Mouse (Mus musculus): ENCODE measurements around the gene Ick. TPM values are rescaled to one million over a fixed set of nuclear protein-coding genes. Genes with fewer than 3 reads are reported as not detected.
A peak's percentile ranks its signal among the peaks of the same experiment; 100 is the strongest.

The Ick gene
- polyA plus RNA-seq, 1 experiment from 2014 or later = 31.8 TPM

DNA sequence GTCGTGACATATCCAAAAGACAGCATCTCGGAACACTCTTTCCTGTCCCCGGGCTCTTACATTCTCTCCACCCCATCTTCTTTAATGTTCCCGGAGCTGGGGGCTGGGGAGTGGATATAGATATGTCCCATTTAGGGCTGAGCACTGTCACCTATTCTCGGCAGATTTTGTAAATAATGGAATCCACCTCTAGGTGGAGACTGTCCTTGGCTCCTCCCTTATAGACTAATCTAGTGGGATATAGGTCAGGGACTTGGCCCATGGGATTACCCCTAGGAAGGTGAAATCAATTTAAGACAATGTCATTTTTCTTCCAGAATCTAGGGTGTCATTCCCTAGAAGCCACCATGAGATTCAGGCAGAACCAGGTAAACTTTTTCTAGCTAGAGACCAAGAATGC is 664 bp downstream of the Ick start:
- Histone ChIP-seq H3K27ac (ENCODE audit: low read depth, low read length) (no peak overlapping the region), H3K9me3 (ENCODE audit: control insufficient read depth, low read length) (no peaks in the 10 kb centered on the region)

DNA sequence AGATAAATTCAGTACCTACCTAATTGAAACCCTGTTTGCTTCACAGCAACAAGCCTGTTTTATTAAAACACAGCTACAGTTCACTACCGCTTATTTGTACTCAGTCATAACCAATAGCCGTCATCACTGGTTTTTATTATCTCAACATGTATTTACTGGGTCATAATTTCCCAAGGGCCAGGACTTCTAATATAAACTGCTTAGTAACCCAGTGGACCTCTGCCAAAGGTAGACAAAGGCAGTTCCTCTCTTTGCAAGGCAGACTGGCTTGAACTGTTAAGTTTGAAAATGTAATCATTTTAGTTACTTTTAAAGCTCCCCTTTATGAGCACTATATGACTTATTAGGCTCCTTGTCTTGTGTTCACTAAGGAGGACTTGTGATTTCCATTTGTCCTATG is 2.5 kb downstream of the Ick start:
- Histone ChIP-seq H3K4me1 (ENCODE audit: control insufficient read depth, insufficient read depth, low read depth, low read length) (peaks cover 28% of the 10 kb centered on the region), H3K36me3 (ENCODE audit: control insufficient read depth, insufficient read depth, low read length) (no peaks in the 10 kb centered on the region), H3K27me3 (replicated peaks; ENCODE audit: control insufficient read depth, insufficient read depth, low read length) (no peaks in the 10 kb centered on the region), H3K4me3 (ENCODE audit: low read length) (no peak overlapping the region), H3K27ac (ENCODE audit: low read depth, low read length) (no peak overlapping the region), H3K9me3 (ENCODE audit: control insufficient read depth, low read length) (no peaks in the 10 kb centered on the region), H3K9ac (ENCODE audit: low read depth, low read length) (no peak overlapping the region), H3K4me2 (ENCODE audit: low read length) (no peak overlapping the region)
- WGBS = 86% methylated on average over 2 of the region's 2 CpGs
- ATAC-seq = no peak

More for the DNA sequence above, 664 bp downstream of the Ick start:
- H3K27me3 ChIP-seq (replicated peaks; ENCODE audit: control insufficient read depth, insufficient read depth, low read length) = no peaks in the 10 kb centered on the region
- 0 out of 2 replicates have a peak, but pooled peaks cover 2% of the 10 kb centered on the region for H3K36me3 ChIP-seq (ENCODE audit: control insufficient read depth, insufficient read depth, low read length)
- H3K4me3 ChIP-seq (ENCODE audit: low read length) = peak overlapping the region; percentile 94
- 51% methylated on average over 5 of the region's 5 CpGs for WGBS
- ATAC-seq = no peak
- peak overlapping the region; percentile 61 for H3K9ac ChIP-seq (ENCODE audit: low read depth, low read length)
- peak overlapping the region; percentile 85 for H3K4me2 ChIP-seq (ENCODE audit: low read length)
- peaks cover 19% of the 10 kb centered on the region for H3K4me1 ChIP-seq (ENCODE audit: control insufficient read depth, insufficient read depth, low read depth, low read length)

- H3K27ac ChIP-seq (ENCODE audit: low read depth, low read length) = peak overlapping the region; percentile 98
Measured at GRCm38 (mm10) chr9:78112770-78113537, 4.0 kb downstream of the Ick start.

DNA sequence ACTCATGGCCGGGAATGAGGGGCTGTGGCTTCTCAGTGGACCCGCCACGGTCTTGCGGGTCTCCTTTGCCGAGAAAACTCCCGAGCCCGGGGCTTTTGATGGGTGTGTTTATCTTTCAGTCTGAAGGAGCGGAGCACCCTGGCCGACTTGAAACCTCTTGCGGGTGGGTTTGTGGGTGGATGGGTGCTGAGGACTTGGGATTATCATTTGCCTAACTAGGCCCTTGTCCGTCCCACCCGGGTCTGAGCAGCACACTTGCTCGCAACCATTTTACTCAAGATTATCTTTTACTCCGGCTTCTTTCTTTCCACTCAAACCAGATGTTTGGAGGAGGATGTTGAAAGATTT is 4.5 kb downstream of the Ick start:
- ATAC-seq = no peak
- no peaks in the 10 kb centered on the region for H3K9me3 ChIP-seq (ENCODE audit: control insufficient read depth, low read length)
- WGBS = under 1% methylated on average over 14 of the region's 14 CpGs

More at GRCm38 (mm10) chr9:78112770-78113537, 4.0 kb downstream of the Ick start:
- H3K9ac ChIP-seq (ENCODE audit: low read depth, low read length) = peak overlapping the region; percentile 98
- no peaks in the 10 kb centered on the region for H3K36me3 ChIP-seq (ENCODE audit: control insufficient read depth, insufficient read depth, low read length)
- no peaks in the 10 kb centered on the region for H3K9me3 ChIP-seq (ENCODE audit: control insufficient read depth, low read length)
- H3K27me3 ChIP-seq (replicated peaks; ENCODE audit: control insufficient read depth, insufficient read depth, low read length) = no peaks in the 10 kb centered on the region
- H3K4me2 ChIP-seq (ENCODE audit: low read length) = peak overlapping the region; percentile 56
- peak; percentile 83 for ATAC-seq
- 2% methylated on average over 47 of the region's 47 CpGs for WGBS
- peaks cover 21% of the 10 kb centered on the region for H3K4me1 ChIP-seq (ENCODE audit: control insufficient read depth, insufficient read depth, low read depth, low read length)
- peak overlapping the region; percentile 90 for H3K4me3 ChIP-seq (ENCODE audit: low read length)

DNA sequence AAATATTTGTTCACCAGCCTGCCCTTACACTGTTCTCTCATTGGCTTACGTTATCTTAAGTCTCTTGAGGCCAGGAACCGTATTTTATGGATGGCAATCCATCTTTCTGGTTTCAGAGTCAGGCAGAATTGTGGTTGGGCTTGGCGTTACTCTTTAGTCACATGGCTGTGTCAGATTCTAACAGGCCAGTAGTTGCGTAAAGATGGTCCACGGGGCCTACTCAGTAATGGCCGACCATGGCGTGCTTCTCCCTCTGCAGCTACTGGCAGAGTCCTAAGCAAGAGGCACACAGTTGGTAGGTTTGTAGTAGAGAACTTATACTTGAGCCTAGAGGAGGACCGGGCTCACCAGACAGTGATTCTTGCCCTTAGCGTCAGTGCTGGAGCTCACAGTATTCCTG is 6.8 kb downstream of the Ick start:
- H3K9me3 ChIP-seq (ENCODE audit: control insufficient read depth, low read length) = no peaks in the 10 kb centered on the region
- H3K4me1 ChIP-seq (ENCODE audit: control insufficient read depth, insufficient read depth, low read depth, low read length) = peaks cover 15% of the 10 kb centered on the region
- WGBS = 89% methylated on average over 9 of the region's 9 CpGs
- H3K27me3 ChIP-seq (replicated peaks; ENCODE audit: control insufficient read depth, insufficient read depth, low read length) = no peaks in the 10 kb centered on the region
- H3K4me3 ChIP-seq (ENCODE audit: low read length) = no peak overlapping the region
- ATAC-seq = no peak
- H3K36me3 ChIP-seq (ENCODE audit: control insufficient read depth, insufficient read depth, low read length) = no peaks in the 10 kb centered on the region
- H3K4me2 ChIP-seq (ENCODE audit: low read length) = peak overlapping the region; percentile 2; the same call in 1 of the 2 replicates
- no peak overlapping the region for H3K9ac ChIP-seq (ENCODE audit: low read depth, low read length)
- no peak overlapping the region for H3K27ac ChIP-seq (ENCODE audit: low read depth, low read length)

More for the DNA sequence above, 4.5 kb downstream of the Ick start:
- H3K36me3 ChIP-seq (ENCODE audit: control insufficient read depth, insufficient read depth, low read length) = no peaks in the 10 kb centered on the region
- peak overlapping the region; percentile 56 for H3K4me2 ChIP-seq (ENCODE audit: low read length)
- peak overlapping the region; percentile 90 for H3K4me3 ChIP-seq (ENCODE audit: low read length)
- H3K4me1 ChIP-seq (ENCODE audit: control insufficient read depth, insufficient read depth, low read depth, low read length) = peaks cover 21% of the 10 kb centered on the region
- H3K27me3 ChIP-seq (replicated peaks; ENCODE audit: control insufficient read depth, insufficient read depth, low read length) = no peaks in the 10 kb centered on the region
- peak overlapping the region; percentile 98 for H3K9ac ChIP-seq (ENCODE audit: low read depth, low read length)
- H3K27ac ChIP-seq (ENCODE audit: low read depth, low read length) = peak overlapping the region; percentile 98

DNA sequence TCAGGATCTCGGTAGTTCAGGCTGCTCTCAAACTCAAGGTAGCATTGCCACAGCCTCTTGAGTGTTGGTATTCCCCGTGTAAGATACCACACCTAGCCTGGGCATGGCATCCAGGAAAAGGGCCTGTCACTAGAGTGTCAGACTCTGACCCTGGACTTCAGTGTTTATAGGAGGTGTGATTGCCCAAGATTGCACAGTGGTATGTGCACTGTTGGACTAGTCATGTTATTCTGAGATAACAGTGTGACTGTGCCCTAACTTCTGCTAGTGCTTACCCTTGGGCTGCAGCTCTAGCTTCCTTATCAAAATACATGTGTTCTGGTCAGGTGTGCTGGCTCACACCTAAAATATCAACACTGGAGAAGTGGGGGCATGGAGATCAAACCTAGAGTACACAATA is 8.7 kb downstream of the Ick start:
- no peaks in the 10 kb centered on the region for H3K36me3 ChIP-seq (ENCODE audit: control insufficient read depth, insufficient read depth, low read length)
- 94% methylated on average over 2 of the region's 2 CpGs for WGBS
- H3K4me2 ChIP-seq (ENCODE audit: low read length) = no peak overlapping the region
- H3K27ac ChIP-seq (ENCODE audit: low read depth, low read length) = no peak overlapping the region
- H3K27me3 ChIP-seq (replicated peaks; ENCODE audit: control insufficient read depth, insufficient read depth, low read length) = no peaks in the 10 kb centered on the region
- no peak overlapping the region for H3K4me3 ChIP-seq (ENCODE audit: low read length)
- H3K4me1 ChIP-seq (ENCODE audit: control insufficient read depth, insufficient read depth, low read depth, low read length) = peaks cover 15% of the 10 kb centered on the region
- H3K9ac ChIP-seq (ENCODE audit: low read depth, low read length) = no peak overlapping the region
- ATAC-seq = no peak
- no peaks in the 10 kb centered on the region for H3K9me3 ChIP-seq (ENCODE audit: control insufficient read depth, low read length)

DNA sequence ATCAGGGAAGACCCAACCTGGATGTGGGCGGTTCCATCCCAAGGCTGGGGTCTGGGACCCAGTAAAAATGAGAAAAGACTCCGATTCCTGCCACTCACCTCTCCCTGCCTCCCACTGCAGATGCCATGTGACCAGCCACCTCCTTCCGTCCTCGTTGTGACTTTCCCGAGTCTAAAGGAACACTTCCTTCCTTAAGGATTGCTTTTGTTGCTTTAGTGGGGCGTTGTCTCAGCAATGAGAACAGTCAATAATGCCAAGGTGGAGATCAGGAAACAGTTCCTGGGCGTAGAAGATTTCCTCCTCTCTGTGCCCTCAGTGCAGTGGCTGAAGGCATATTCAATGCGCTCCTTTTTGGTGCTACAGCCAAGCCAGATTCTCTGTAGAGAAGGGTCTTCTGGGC is 12.4 kb downstream of the Ick start:
- no peaks in the 10 kb centered on the region for H3K36me3 ChIP-seq (ENCODE audit: control insufficient read depth, insufficient read depth, low read length)
- H3K27me3 ChIP-seq (replicated peaks; ENCODE audit: control insufficient read depth, insufficient read depth, low read length) = no peaks in the 10 kb centered on the region
- no peak overlapping the region for H3K27ac ChIP-seq (ENCODE audit: low read depth, low read length)
- H3K4me2 ChIP-seq (ENCODE audit: low read length) = no peak overlapping the region
- H3K4me1 ChIP-seq (ENCODE audit: control insufficient read depth, insufficient read depth, low read depth, low read length) = peaks cover 8% of the 10 kb centered on the region
- no peak overlapping the region for H3K4me3 ChIP-seq (ENCODE audit: low read length)
- H3K9me3 ChIP-seq (ENCODE audit: control insufficient read depth, low read length) = no peaks in the 10 kb centered on the region
- ATAC-seq = no peak
- no peak overlapping the region for H3K9ac ChIP-seq (ENCODE audit: low read depth, low read length)
- WGBS = 90% methylated on average over 8 of the region's 8 CpGs

GRCm38 (mm10) chr9:78121985-78122384 is 13.0 kb downstream of the Ick start:
- no peak overlapping the region for H3K4me3 ChIP-seq (ENCODE audit: low read length)
- WGBS = 86% methylated on average over 6 of the region's 6 CpGs
- no peak overlapping the region for H3K4me2 ChIP-seq (ENCODE audit: low read length)
- H3K9ac ChIP-seq (ENCODE audit: low read depth, low read length) = no peak overlapping the region
- H3K36me3 ChIP-seq (ENCODE audit: control insufficient read depth, insufficient read depth, low read length) = no peaks in the 10 kb centered on the region
- H3K4me1 ChIP-seq (ENCODE audit: control insufficient read depth, insufficient read depth, low read depth, low read length) = peaks cover 9% of the 10 kb centered on the region
- no peaks in the 10 kb centered on the region for H3K9me3 ChIP-seq (ENCODE audit: control insufficient read depth, low read length)
- ATAC-seq = no peak
- H3K27ac ChIP-seq (ENCODE audit: low read depth, low read length) = no peak overlapping the region
- H3K27me3 ChIP-seq (replicated peaks; ENCODE audit: control insufficient read depth, insufficient read depth, low read length) = no peaks in the 10 kb centered on the region

GRCm38 (mm10) chr9:78122939-78123712 is 14.1 kb downstream of the Ick start:
- H3K4me3 ChIP-seq (ENCODE audit: low read length) = no peak overlapping the region
- no peak for ATAC-seq
- H3K27ac ChIP-seq (ENCODE audit: low read depth, low read length) = no peak overlapping the region
- H3K27me3 ChIP-seq (replicated peaks; ENCODE audit: control insufficient read depth, insufficient read depth, low read length) = no peaks in the 10 kb centered on the region
- 96% methylated on average over 7 of the region's 7 CpGs for WGBS
- H3K36me3 ChIP-seq (ENCODE audit: control insufficient read depth, insufficient read depth, low read length) = no peaks in the 10 kb centered on the region
- no peak overlapping the region for H3K4me2 ChIP-seq (ENCODE audit: low read length)
- H3K4me1 ChIP-seq (ENCODE audit: control insufficient read depth, insufficient read depth, low read depth, low read length) = peaks cover 9% of the 10 kb centered on the region
- H3K9ac ChIP-seq (ENCODE audit: low read depth, low read length) = no peak overlapping the region
- no peaks in the 10 kb centered on the region for H3K9me3 ChIP-seq (ENCODE audit: control insufficient read depth, low read length)

Data from hindbrain, embryonic 16.5 days (tissue).